Mouse (Mus musculus): Measurements from ENCODE around the gene Glrp1. TPM values are rescaled to one million over a fixed set of nuclear protein-coding genes. Genes with fewer than 3 reads are reported as not detected.

The Glrp1 gene
- polyA plus RNA-seq (2012; rRNA removed), result 0.05 and 0.09 TPM in 2 replicates
- polyA plus RNA-seq (2014; fragmentation: Nextera tagmentation; extraction: Ambion mirVana), result not detected in 2 replicates

DNA sequence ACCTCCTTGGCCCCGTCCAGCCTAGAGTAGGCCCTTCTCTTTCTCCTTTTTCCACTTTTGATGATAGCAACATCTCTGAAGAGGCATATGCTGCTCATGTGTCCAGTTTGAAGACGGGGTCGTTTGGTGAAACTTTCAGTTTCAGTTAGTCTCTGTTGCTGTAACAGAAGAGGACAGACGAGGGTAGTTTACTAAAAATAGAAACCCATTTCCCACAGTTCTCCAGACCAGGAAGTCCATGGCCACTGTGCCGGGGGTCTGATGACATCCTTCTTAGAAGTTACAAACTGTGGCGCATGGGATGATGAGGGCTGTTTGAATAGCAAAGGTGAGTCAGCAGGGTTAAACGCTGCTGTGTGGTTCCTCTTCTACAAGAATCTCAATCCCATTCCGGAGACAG is at the start of gene Glrp1:
Gene Glrp1 (minus strand): TSS at position 278 of the 400 bp plus-strand sequence.
- H3K9me3 ChIP-seq (ENCODE audit: control insufficient read depth, low read length), result no peaks in the 10 kb centered on the region
- TF ChIP-seq EP300 (IDR thresholded peaks at IDR 0.05; ENCODE audit: low read depth) (no peak), CTCF (IDR thresholded peaks at IDR 0.05; ENCODE audit: low read depth) (no peak)
- H3K27me3 ChIP-seq (ENCODE audit: control insufficient read depth, insufficient read depth, low read length), result no peaks in the 10 kb centered on the region
- peak within 1 kb of the TSS; percentile 18 for H3K9ac ChIP-seq (replicated peaks)
- peaks cover 3 to 13% of the 10 kb centered on the region in 2 experiments; a peak in 3 of 4 replicates for H3K4me1 ChIP-seq (replicated peaks; ENCODE audit: control insufficient read depth in 2 of 2, insufficient read depth in 2 of 2, low read length in 1 of 2)
- ATAC-seq (ENCODE audit: insufficient read depth), result no peak
- DNase-seq (ENCODE audit: low read depth in 3 of 3, low spot score in 3 of 3), result peak in 1 of 3 experiments; percentile 16
- no peak within 1 kb of the TSS for H3K4me3 ChIP-seq (ENCODE audit: insufficient read depth in 1 of 2, low read depth in 2 of 2, low read length in 2 of 2)
- 26% methylated on average over 8 of the region's 8 CpGs for WGBS (ENCODE audit: insufficient replicate concordance)
- H3K4me2 ChIP-seq (ENCODE audit: low read depth), result peak within 1 kb of the TSS; percentile 34
- no peaks in the 10 kb centered on the region for H3K36me3 ChIP-seq (replicated peaks; ENCODE audit: control insufficient read depth, insufficient read depth, low read depth)
- no peak within 1 kb of the TSS for H3K27ac ChIP-seq

DNA sequence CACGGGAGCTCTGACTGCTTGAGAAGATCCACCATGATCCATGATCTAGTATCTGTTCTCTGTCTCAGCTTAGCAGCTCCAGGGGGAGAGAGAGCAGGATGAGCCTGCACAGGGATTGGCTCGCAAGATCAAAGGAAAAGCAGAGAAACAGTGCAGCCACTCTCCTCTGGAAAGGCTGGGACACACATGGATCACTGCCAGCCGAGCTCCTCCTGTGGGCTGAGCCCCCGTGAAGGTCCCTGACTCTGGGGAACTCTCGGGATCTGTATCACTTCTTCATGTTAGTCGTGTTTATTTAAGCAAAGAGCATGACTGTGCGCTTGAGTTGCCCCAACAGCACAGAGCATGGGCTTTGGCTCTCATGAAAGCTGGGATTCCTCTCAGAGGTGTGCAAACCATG is 49.4 kb upstream of the Glrp1 start:
- Histone ChIP-seq H3K4me3 (ENCODE audit: insufficient read depth in 1 of 2, low read depth in 2 of 2, low read length in 2 of 2) (no peak overlapping the region), H3K4me1 (replicated peaks; ENCODE audit: control insufficient read depth in 2 of 2, insufficient read depth in 2 of 2, low read length in 1 of 2) (0 out of 4 replicates have a peak, but pooled peaks cover 0 to 2% of the 10 kb centered on the region in 2 experiments), H3K9ac (replicated peaks) (no peak overlapping the region), H3K9me3 (ENCODE audit: control insufficient read depth, low read length) (no peaks in the 10 kb centered on the region), H3K36me3 (replicated peaks; ENCODE audit: control insufficient read depth, insufficient read depth, low read depth) (no peaks in the 10 kb centered on the region), H3K27me3 (ENCODE audit: control insufficient read depth, insufficient read depth, low read length) (no peaks in the 10 kb centered on the region), H3K4me2 (ENCODE audit: low read depth) (no peak overlapping the region), H3K27ac (no peak overlapping the region)
- ATAC-seq (ENCODE audit: insufficient read depth) (no peak), DNase-seq (ENCODE audit: low read depth in 3 of 3, low spot score in 3 of 3) (no peak)
- 35% methylated on average over 7 of the region's 7 CpGs for WGBS (ENCODE audit: insufficient replicate concordance)
- no peak for TF ChIP-seq EP300 (IDR thresholded peaks at IDR 0.05; ENCODE audit: low read depth)
- no peak for TF ChIP-seq CTCF (IDR thresholded peaks at IDR 0.05; ENCODE audit: low read depth)

DNA sequence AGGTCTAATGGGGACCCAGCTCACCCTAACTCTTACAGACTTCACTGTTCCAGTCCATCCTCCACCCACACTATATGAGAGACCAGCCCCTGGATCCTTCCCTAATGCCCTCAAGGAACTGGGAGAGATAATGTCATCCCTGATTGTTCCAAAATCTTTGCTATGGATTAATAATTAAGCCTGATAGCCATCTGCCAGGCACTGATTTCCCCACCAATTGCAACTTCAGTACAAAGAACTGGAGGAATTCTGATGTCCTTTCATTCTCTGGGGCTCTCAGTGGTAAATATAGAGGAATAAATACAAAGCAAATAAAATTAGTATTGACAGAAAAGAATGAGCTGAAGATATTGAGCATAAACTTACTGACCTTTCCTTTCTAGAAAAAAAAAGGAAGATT is 48.9 kb upstream of the Glrp1 start:
- DNase-seq (ENCODE audit: low read depth in 3 of 3, low spot score in 3 of 3) (no peak), ATAC-seq (ENCODE audit: insufficient read depth) (no peak)
- Histone ChIP-seq H3K27ac (no peak overlapping the region), H3K9me3 (ENCODE audit: control insufficient read depth, low read length) (no peaks in the 10 kb centered on the region), H3K4me1 (replicated peaks; ENCODE audit: control insufficient read depth in 2 of 2, insufficient read depth in 2 of 2, low read length in 1 of 2) (peaks cover 0 to 3% of the 10 kb centered on the region in 2 experiments; a peak in 2 of 4 replicates), H3K9ac (replicated peaks) (no peak overlapping the region), H3K27me3 (ENCODE audit: control insufficient read depth, insufficient read depth, low read length) (no peaks in the 10 kb centered on the region), H3K4me3 (ENCODE audit: insufficient read depth in 1 of 2, low read depth in 2 of 2, low read length in 2 of 2) (no peak overlapping the region), H3K36me3 (replicated peaks; ENCODE audit: control insufficient read depth, insufficient read depth, low read depth) (no peaks in the 10 kb centered on the region), H3K4me2 (ENCODE audit: low read depth) (no peak overlapping the region)
- no peak for TF ChIP-seq CTCF (IDR thresholded peaks at IDR 0.05; ENCODE audit: low read depth)

DNA sequence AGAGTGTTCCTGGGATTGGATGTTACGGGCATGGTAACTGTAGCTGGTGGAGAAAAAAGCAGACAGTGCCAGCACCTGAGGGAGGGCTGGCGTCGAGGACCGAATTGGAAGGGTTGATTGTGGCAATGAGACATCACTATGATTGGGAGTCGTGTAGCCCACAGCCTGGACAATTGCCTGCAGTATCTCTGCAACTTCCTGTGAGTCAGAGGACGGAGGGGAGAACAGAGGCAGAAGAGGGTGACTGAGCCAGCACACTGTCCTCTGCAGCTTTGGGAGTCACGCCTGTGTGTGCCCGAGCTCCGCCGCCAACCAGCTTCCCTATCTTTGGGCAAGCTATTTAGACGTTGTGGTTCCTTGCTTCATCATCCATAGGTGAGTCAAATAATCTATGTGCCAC is 46.5 kb upstream of the Glrp1 start:
- no peak for TF ChIP-seq EP300 (IDR thresholded peaks at IDR 0.05; ENCODE audit: low read depth)
- no peak for TF ChIP-seq CTCF (IDR thresholded peaks at IDR 0.05; ENCODE audit: low read depth)
- ATAC-seq (ENCODE audit: insufficient read depth), result no peak
- H3K9me3 ChIP-seq (ENCODE audit: control insufficient read depth, low read length), result no peaks in the 10 kb centered on the region
- no peak overlapping the region for H3K9ac ChIP-seq (replicated peaks)
- peaks cover 0 to 11% of the 10 kb centered on the region in 2 experiments; a peak in 3 of 4 replicates for H3K4me1 ChIP-seq (replicated peaks; ENCODE audit: control insufficient read depth in 2 of 2, insufficient read depth in 2 of 2, low read length in 1 of 2)
- WGBS (ENCODE audit: insufficient replicate concordance), result 67% methylated on average over 11 of the region's 11 CpGs
- H3K4me3 ChIP-seq (ENCODE audit: insufficient read depth in 1 of 2, low read depth in 2 of 2, low read length in 2 of 2), result no peak overlapping the region
- H3K27ac ChIP-seq, result no peak overlapping the region
- no peak for DNase-seq (ENCODE audit: low read depth in 3 of 3, low spot score in 3 of 3)
- H3K27me3 ChIP-seq (ENCODE audit: control insufficient read depth, insufficient read depth, low read length), result no peaks in the 10 kb centered on the region
- H3K36me3 ChIP-seq (replicated peaks; ENCODE audit: control insufficient read depth, insufficient read depth, low read depth), result no peaks in the 10 kb centered on the region
- no peak overlapping the region for H3K4me2 ChIP-seq (ENCODE audit: low read depth)

DNA sequence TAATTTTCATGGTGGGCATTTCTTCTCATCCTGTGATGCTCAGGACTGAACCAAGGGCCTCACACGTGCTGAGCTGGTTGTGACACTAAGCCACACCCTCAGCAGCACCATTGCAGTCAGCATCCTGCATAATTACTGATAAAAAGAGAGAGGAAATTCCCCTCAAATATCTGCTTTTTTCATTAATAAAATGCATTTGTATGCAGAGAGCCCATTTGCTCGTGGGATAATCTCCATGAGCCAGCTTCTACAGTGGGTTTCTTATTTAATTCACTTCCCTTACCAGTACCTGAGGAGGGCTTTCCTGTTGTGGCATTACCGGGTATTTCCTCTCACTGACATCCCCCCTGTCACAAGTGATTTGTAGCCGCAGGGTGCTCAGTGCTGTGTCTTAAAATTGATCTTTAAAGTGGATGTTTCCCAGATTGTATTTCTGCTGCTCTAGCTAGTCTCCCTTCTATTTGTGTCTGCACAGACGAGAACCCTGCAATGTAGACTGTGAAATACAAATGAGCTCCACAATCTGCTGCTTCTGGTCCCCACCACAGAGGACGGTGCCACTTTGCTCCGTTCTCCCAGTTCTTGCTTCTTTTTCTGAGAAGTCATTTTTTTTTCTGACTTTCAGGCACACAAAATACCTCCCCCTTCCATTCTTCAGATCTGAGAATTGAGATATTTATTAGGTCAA is 43.8 kb upstream of the Glrp1 start:
- Histone ChIP-seq H3K27ac (no peak overlapping the region), H3K4me2 (ENCODE audit: low read depth) (no peak overlapping the region), H3K9ac (replicated peaks) (no peak overlapping the region), H3K27me3 (ENCODE audit: control insufficient read depth, insufficient read depth, low read length) (no peaks in the 10 kb centered on the region), H3K4me3 (ENCODE audit: insufficient read depth in 1 of 2, low read depth in 2 of 2, low read length in 2 of 2) (no peak overlapping the region), H3K9me3 (ENCODE audit: control insufficient read depth, low read length) (no peaks in the 10 kb centered on the region), H3K36me3 (replicated peaks; ENCODE audit: control insufficient read depth, insufficient read depth, low read depth) (no peaks in the 10 kb centered on the region), H3K4me1 (replicated peaks; ENCODE audit: control insufficient read depth in 2 of 2, insufficient read depth in 2 of 2, low read length in 1 of 2) (peaks cover 5 to 17% of the 10 kb centered on the region in 2 experiments)
- no peak for TF ChIP-seq CTCF (IDR thresholded peaks at IDR 0.05; ENCODE audit: low read depth)
- WGBS (ENCODE audit: insufficient replicate concordance), result 12% methylated on average over 7 of the region's 7 CpGs
- DNase-seq (ENCODE audit: low read depth in 3 of 3, low spot score in 3 of 3) (peak in 2 of 3 experiments; percentile 22 to 62), ATAC-seq (ENCODE audit: insufficient read depth) (peak; percentile 59; the same call in 1 of the 2 replicates)

Data from liver, embryonic 14.5 days (tissue).